Mouse (Mus musculus) midbrain, embryonic 11.5 days (tissue): ENCODE data around the gene Ncbp3. TPM values are rescaled to one million over a fixed set of nuclear protein-coding genes. Genes with fewer than 3 reads are reported as not detected.
A peak's percentile ranks its signal among the peaks of the same experiment; 100 is the strongest.

Experiments
- ATAC-seq: fragments of 200-750 bp; cut with Nextera tagmentation; 2 replicates; pipeline ENCODE4 v1.8.0; 2017; ENCODE audit warnings: moderate TSS enrichment, moderate library complexity; ENCODE audit not compliant: low FRiP score
- DNase-seq: peaks from one replicate; pipeline ENCODE4 v3.0.0; 2015; ENCODE audit warnings: low spot score; ENCODE audit errors: missing footprints
- H3K27ac ChIP-seq: fragments of 300-500 bp; sonication (generic); 2 replicates; pipeline ENCODE4 v1.5.1; 2014; ENCODE audit warnings: low read depth, low read length
- H3K27me3 ChIP-seq: fragments of 300-500 bp; sonication (generic); 2 replicates; pipeline ENCODE4 v1.6.1; 2014; ENCODE audit warnings: mild to moderate bottlenecking, low read length, moderate library complexity, mixed read lengths; ENCODE audit not compliant: control insufficient read depth, insufficient read depth
- H3K36me3 ChIP-seq: fragments of 300-500 bp; sonication (generic); 2 replicates; pipeline ENCODE4 v1.6.1; 2014; ENCODE audit warnings: mild to moderate bottlenecking, low read length, moderate library complexity, mixed read lengths; ENCODE audit not compliant: control insufficient read depth, insufficient read depth
- H3K4me1 ChIP-seq: fragments of 300-500 bp; sonication (generic); 2 replicates; pipeline ENCODE4 v1.6.1; 2014; ENCODE audit warnings: low read length; ENCODE audit not compliant: control insufficient read depth, insufficient read depth
- H3K4me2 ChIP-seq: fragments of 300-500 bp; sonication (generic); 2 replicates; pipeline ENCODE4 v1.6.1; 2014; ENCODE audit warnings: mild to moderate bottlenecking, moderate library complexity
- H3K4me3 ChIP-seq: fragments of 300-500 bp; sonication (generic); 2 replicates; pipeline ENCODE4 v1.5.1; 2014; ENCODE audit warnings: low read depth, low read length
- H3K9ac ChIP-seq: fragments of 300-500 bp; sonication (generic); 2 replicates; pipeline ENCODE4 v1.6.1; 2014; ENCODE audit warnings: low read length
- H3K9me3 ChIP-seq: fragments of 300-500 bp; sonication (generic); 2 replicates; pipeline ENCODE4 v1.6.1; 2016; ENCODE audit warnings: low read length; ENCODE audit not compliant: control insufficient read depth
- WGBS: fragments of 180-500 bp; shearing (Covaris S2); extraction: QIAGEN DNeasy Blood & Tissue Kit; methylation state at CpG from one replicate; pipeline ENCODE4 v1.1.7; 2014; 5-methylcytosine and 5-hydroxymethylcytosine counted together
- polyA plus RNA-seq: library from polyadenylated mRNA; unstranded; fragments of >200 nt; fragmentation: Nextera tagmentation; extraction: Ambion mirVana; gene quantifications from 2 replicates; pipeline ENCODE4 v1.2.1, GENCODE M21; 2014

Ncbp3 gene
- polyA plus RNA-seq, 1 experiment from 2014 or later = 11.0 TPM

GRCm38 (mm10) chr11:73076295-73076694, 28.7 kb downstream of the Ncbp3 start:
- Histone ChIP-seq H3K27ac (no peak overlapping the region), H3K4me3 (no peak overlapping the region), H3K4me1 (no peaks in the 10 kb centered on the region), H3K4me2 (no peak overlapping the region), H3K27me3 (no peaks in the 10 kb centered on the region), H3K36me3 (peaks cover 19% of the 10 kb centered on the region), H3K9me3 (no peaks in the 10 kb centered on the region), H3K9ac (no peak overlapping the region)
- DNase-seq (peak; percentile 53), ATAC-seq (no peak)
- 79% methylated on average over 4 of the region's 4 CpGs for WGBS

GRCm38 (mm10) chr11:73076733-73077132, 29.1 kb downstream of the Ncbp3 start:
- Histone ChIP-seq H3K9me3 (no peaks in the 10 kb centered on the region), H3K27ac (no peak overlapping the region), H3K4me2 (no peak overlapping the region), H3K4me3 (no peak overlapping the region), H3K4me1 (no peaks in the 10 kb centered on the region), H3K27me3 (no peaks in the 10 kb centered on the region), H3K9ac (no peak overlapping the region), H3K36me3 (peaks cover 22% of the 10 kb centered on the region)
- DNase-seq (peak; percentile 41), ATAC-seq (no peak)
- 82% methylated on average over 4 of the region's 4 CpGs for WGBS

GRCm38 (mm10) chr11:73077211-73077720, 29.7 kb downstream of the Ncbp3 start:
- Histone ChIP-seq H3K27ac (no peak overlapping the region), H3K36me3 (peaks cover 22% of the 10 kb centered on the region), H3K4me2 (no peak overlapping the region), H3K9ac (no peak overlapping the region), H3K27me3 (no peaks in the 10 kb centered on the region), H3K4me3 (no peak overlapping the region), H3K4me1 (no peaks in the 10 kb centered on the region), H3K9me3 (no peaks in the 10 kb centered on the region)
- ATAC-seq = peak; percentile 19; the same call in 1 of the 2 replicates
- 71% methylated on average over 6 of the region's 6 CpGs for WGBS
- DNase-seq = peak; percentile 73

DNA sequence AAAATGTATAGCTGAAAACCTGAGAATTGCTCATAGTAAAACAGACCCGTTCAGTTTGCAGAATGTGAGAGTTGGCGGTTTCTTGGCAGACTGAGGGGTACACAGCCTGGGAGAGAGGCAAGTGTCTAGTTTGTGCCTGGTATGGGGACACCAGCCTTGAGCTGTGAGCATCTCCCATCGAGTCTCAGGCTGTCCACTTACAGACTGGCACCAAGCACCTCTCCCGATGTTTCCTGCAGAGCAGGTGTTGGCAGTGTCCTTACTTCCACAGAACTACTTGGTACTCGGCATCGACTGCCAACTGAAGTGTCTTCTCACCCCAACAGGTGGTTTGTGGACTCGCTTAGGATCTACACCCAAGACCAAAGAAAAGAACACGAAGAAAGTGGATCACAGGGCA, 31.0 kb downstream of the Ncbp3 start:
- Histone ChIP-seq H3K4me3 (no peak overlapping the region), H3K9me3 (no peaks in the 10 kb centered on the region), H3K4me2 (no peak overlapping the region), H3K9ac (no peak overlapping the region), H3K27me3 (no peaks in the 10 kb centered on the region), H3K4me1 (no peaks in the 10 kb centered on the region), H3K36me3 (peaks cover 20% of the 10 kb centered on the region; the same call in 1 of the 2 replicates), H3K27ac (no peak overlapping the region)
- 98% methylated on average over 8 of the region's 8 CpGs for WGBS
- ATAC-seq = no peak
- peak; percentile 79 for DNase-seq

- H3K9me3 ChIP-seq = no peaks in the 10 kb centered on the region
- no peak overlapping the region for H3K27ac ChIP-seq
- H3K36me3 ChIP-seq = peaks cover 20% of the 10 kb centered on the region; the same call in 1 of the 2 replicates
- H3K27me3 ChIP-seq = no peaks in the 10 kb centered on the region
- no peak for DNase-seq
- no peak overlapping the region for H3K4me3 ChIP-seq
- H3K9ac ChIP-seq = no peak overlapping the region
- no peak overlapping the region for H3K4me2 ChIP-seq
- WGBS = 90% methylated on average over 3 of the region's 3 CpGs
- H3K4me1 ChIP-seq = no peaks in the 10 kb centered on the region
- no peak for ATAC-seq
Measured at GRCm38 (mm10) chr11:73080306-73080705, 32.7 kb downstream of the Ncbp3 start.

DNA sequence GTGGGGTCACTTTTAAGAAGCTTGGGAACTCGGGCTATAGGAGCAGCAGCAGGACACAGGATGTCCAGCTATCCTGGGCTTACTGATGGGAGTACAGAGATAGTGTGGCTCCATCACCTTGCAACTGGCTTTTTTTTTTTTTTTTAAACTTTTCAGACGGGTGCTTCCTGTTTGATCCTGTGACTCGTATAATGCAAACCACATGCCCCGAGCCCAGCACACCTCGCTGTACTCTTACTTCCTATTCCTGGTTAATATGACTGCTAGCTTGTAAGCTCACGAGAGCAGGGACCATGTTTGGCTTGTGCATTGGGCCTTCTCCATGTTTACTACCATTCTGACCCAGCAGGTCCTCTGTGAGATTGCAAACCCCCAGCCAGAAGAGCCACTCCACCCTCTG, 36.7 kb downstream of the Ncbp3 start:
- DNase-seq (no peak), ATAC-seq (no peak)
- Histone ChIP-seq H3K4me3 (no peak overlapping the region), H3K36me3 (peaks cover 8% of the 10 kb centered on the region; the same call in 1 of the 2 replicates), H3K9ac (no peak overlapping the region), H3K9me3 (no peaks in the 10 kb centered on the region), H3K27ac (no peak overlapping the region), H3K4me1 (peaks cover 4% of the 10 kb centered on the region; the same call in 1 of the 2 replicates), H3K27me3 (no peaks in the 10 kb centered on the region), H3K4me2 (no peak overlapping the region)
- 86% methylated on average over 6 of the region's 6 CpGs for WGBS

- Histone ChIP-seq H3K9ac (no peak overlapping the region), H3K9me3 (no peaks in the 10 kb centered on the region), H3K4me2 (no peak overlapping the region), H3K4me3 (no peak overlapping the region), H3K27me3 (no peaks in the 10 kb centered on the region), H3K4me1 (peaks cover 4% of the 10 kb centered on the region; the same call in 1 of the 2 replicates), H3K27ac (no peak overlapping the region), H3K36me3 (peaks cover 4% of the 10 kb centered on the region; the same call in 1 of the 2 replicates)
- 93% methylated on average over 10 of the region's 10 CpGs for WGBS
- ATAC-seq = no peak
- DNase-seq = no peak
Measured at GRCm38 (mm10) chr11:73084804-73085231, 37.2 kb downstream of the Ncbp3 start.

- Histone ChIP-seq H3K36me3 (peaks cover 4% of the 10 kb centered on the region; the same call in 1 of the 2 replicates), H3K9ac (no peak overlapping the region), H3K4me2 (no peak overlapping the region), H3K27ac (no peak overlapping the region), H3K4me3 (no peak overlapping the region), H3K27me3 (no peaks in the 10 kb centered on the region), H3K9me3 (no peaks in the 10 kb centered on the region), H3K4me1 (peaks cover 4% of the 10 kb centered on the region; the same call in 1 of the 2 replicates)
- no peak for DNase-seq
- no peak for ATAC-seq
- 88% methylated on average over 7 of the region's 7 CpGs for WGBS
Measured at GRCm38 (mm10) chr11:73085391-73085790, 37.8 kb downstream of the Ncbp3 start.

DNA sequence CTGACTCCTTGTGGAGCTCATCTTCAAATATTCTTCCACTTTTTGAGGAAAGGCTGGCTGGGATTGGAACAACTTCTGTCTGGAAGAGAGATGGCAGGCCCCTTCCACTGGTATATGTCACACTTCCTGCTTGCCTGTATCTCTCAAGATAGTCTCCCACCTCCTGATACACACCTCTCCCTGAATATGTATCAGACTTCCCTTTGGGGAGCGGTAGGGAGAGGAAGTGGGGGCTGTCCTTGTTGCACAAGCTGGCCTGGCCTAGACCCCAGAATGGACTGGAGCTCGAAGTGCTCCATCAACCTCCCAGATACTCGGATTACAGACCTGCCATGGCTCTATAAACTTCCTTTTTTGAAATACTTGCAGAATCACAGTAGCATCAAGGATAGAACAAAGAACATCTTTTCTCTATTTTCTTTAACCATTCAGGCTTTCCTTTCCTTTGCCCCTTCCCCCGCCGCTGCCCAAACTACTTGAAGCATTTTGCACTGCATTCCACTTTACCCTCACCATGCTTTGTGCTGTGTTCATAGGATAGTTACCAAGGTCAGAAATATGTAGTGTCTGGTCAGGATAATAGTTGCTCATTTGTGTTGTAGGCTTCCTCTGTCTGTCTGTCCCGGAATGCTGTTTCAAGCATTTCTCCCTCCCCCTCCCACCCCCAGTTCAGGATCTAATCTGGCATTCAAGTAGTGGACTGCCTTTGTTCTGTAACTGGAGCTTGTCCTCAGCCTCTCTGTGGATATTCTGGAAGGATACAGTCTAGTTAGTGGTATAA, 40.3 kb downstream of the Ncbp3 start:
- DNase-seq (peak; percentile 79), ATAC-seq (no peak)
- H3K9me3 ChIP-seq = no peaks in the 10 kb centered on the region
- no peak overlapping the region for H3K4me3 ChIP-seq
- H3K36me3 ChIP-seq = no peaks in the 10 kb centered on the region
- H3K4me2 ChIP-seq = no peak overlapping the region
- WGBS = 76% methylated on average over 6 of the region's 6 CpGs
- H3K27me3 ChIP-seq = no peaks in the 10 kb centered on the region
- no peak overlapping the region for H3K27ac ChIP-seq
- peaks cover 4% of the 10 kb centered on the region; the same call in 1 of the 2 replicates for H3K4me1 ChIP-seq
- H3K9ac ChIP-seq = 0 out of 2 replicates have a peak overlapping the region, but pooled peaks have one; percentile 16
